Mouse (Mus musculus) embryonic fibroblast, embryonic 13.5 days (primary cell): ENCODE results near the gene Tbc1d1.

ENCODE experiments used
- CTCF ChIP-seq: IDR thresholded peaks from 2 replicates; pipeline ENCODE4 v1.5.1; 2011; ENCODE audit warnings: mild to moderate bottlenecking, control low read depth, low read length, moderate library complexity, borderline replicate concordance; ENCODE audit not compliant: insufficient read depth
- POLR2A ChIP-seq: IDR thresholded peaks from 2 replicates; pipeline ENCODE4 v1.6.1; 2011; ENCODE audit warnings: low read depth, mild to moderate bottlenecking, control low read depth, low read length, moderate library complexity

DNA sequence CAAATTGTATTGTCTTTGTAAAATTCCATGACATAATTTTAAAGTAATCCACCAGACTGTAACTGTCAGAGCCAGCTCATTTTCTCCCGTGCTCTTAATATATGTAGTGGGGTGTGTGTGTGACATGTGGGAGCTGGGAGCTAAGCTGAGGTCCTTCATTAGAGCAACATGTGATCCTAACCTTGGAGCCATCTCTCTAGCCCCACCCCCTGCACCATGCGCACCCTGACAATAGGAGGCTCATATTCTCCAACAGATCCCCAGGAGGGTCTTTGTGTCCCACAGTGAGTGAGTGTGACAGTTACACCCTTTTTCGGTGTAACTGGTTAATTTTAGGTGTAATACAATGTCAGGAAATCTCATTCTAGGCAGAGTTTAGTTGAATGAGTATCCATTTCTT is 16.8 kb downstream of the Tbc1d1 start:
- no peak for TF ChIP-seq POLR2A
- no peak for TF ChIP-seq CTCF
